Comparison of ENCODE assay signal across 19 mouse cellular contexts in the genomic region with DNA sequence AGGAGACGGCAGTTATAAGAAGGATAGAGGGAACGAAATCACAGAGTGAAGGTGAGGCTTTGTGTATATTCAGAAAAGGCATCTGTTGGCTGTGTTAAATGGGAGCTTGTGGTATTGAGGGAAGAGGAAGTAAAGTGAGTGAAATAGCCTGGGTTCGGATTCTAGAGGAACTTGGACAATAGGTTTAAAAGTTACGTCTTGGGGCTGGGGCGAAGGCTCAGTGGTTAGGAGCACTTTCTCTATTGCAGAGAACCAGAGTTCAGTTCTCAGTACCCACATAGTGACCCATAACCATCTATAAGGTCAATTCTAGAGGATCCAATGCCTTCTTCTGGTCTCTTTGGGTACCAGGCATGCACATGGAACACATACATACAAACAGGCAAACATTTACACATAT.
"Had no signal": no experiment of that assay in that cellular context is flagged by ENCODE, and none has a peak within 500 bp of the region (broad histone marks: within the 10 kb centered on the region; RNA-seq: fewer than 3 reads in every experiment).

No protein-coding gene starts in this region.

- H3K4me2 ChIP-seq: liver, embryonic 13.5 days; liver, embryonic 15.5 days; lung, embryonic 15.5 days; midbrain, embryonic 11.5 days; midbrain, embryonic 13.5 days; midbrain, embryonic 15.5 days; neural tube, embryonic 13.5 days; stomach, embryonic 15.5 days had no signal

- H3K27ac ChIP-seq: liver, embryonic 13.5 days; liver, embryonic 15.5 days; lung, embryonic 15.5 days; macrophage; midbrain, embryonic 13.5 days; midbrain, embryonic 15.5 days; neural tube, embryonic 13.5 days; stomach, embryonic 15.5 days; stomach, postnatal 0 days had no signal

- H3K4me3 ChIP-seq: liver, embryonic 13.5 days; liver, embryonic 15.5 days; lung, embryonic 15.5 days; megakaryocyte, embryonic 14.5 days; midbrain, embryonic 13.5 days; midbrain, embryonic 15.5 days; neural tube, embryonic 13.5 days; stomach, embryonic 15.5 days had no signal

- ATAC-seq: liver, postnatal 0 days; midbrain, embryonic 13.5 days; midbrain, embryonic 15.5 days had no signal

- H3K4me1 ChIP-seq: liver, embryonic 13.5 days; liver, embryonic 15.5 days; megakaryocyte, embryonic 14.5 days had no signal

- H3K36me3 ChIP-seq: liver, embryonic 13.5 days; liver, embryonic 15.5 days; lung, embryonic 15.5 days; midbrain, embryonic 15.5 days; stomach, embryonic 15.5 days had no signal

- DNase-seq: liver, embryonic 13.5 days; liver, postnatal 0 days; lung, adult 2 months; lung, postnatal 14 days; lung, postnatal 36 days; right cerebral cortex, postnatal 14 days; thymus, adult 2 months; thymus, postnatal 14 days; thymus, postnatal 36 days had no signal

- H3K27me3 ChIP-seq: liver, embryonic 13.5 days; liver, embryonic 15.5 days; lung, embryonic 15.5 days; midbrain, embryonic 13.5 days; midbrain, embryonic 15.5 days; neural tube, embryonic 13.5 days; stomach, embryonic 15.5 days had no signal

- H3K9ac ChIP-seq: liver, embryonic 13.5 days; liver, embryonic 15.5 days; liver, postnatal 0 days; lung, embryonic 15.5 days; midbrain, embryonic 13.5 days; midbrain, embryonic 15.5 days; neural tube, embryonic 13.5 days; stomach, embryonic 15.5 days had no signal

- H3K9me3 ChIP-seq: liver, embryonic 13.5 days; liver, embryonic 15.5 days; lung, embryonic 15.5 days; megakaryocyte, embryonic 14.5 days; midbrain, embryonic 13.5 days; midbrain, embryonic 15.5 days; neural tube, embryonic 13.5 days; stomach, embryonic 15.5 days had no signal
